10 mouse cellular contexts compared by ENCODE assay signal in the genomic region with DNA sequence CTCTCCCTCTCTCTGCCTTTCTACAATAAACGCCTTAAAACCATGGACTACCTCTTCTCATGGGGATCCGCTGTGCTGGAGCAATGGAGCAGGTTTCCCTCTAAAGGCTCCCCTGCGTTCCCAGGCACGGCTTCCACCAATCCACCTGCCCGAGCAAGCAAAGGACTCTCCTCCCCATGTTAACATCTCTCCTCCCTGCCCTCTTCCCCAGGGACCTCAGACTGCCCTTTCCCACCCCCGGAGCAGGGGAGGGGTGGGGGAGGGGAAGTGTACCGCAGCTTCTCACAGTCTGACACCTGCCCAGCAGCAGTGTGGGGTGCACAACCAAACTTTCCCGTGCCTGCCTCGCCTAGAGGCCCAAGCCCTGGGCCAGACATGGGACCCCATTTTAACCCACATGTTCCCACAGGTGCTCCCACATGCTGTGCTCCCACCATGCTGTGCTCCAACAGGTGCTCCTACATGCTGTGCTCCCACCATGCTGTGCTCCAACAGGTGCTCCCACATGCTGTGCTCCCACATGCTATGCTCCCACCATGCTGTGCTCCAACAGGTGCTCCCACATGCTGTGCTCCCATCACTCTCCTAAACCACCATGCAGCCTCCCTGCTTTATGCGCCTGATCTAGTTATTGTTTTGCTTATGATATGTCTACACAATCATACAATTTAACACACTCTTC. TPM values are rescaled to one million over a fixed set of nuclear protein-coding genes. Genes with fewer than 3 reads are reported as not detected.
DNase-seq lines count a peak whose midpoint lies in the region; ATAC-seq and TF ChIP-seq lines count a peak whose summit lies in the region.
"Had no signal": no experiment of that assay in that cellular context is flagged by ENCODE, and none has a peak within 500 bp of the region (broad histone marks: within the 10 kb centered on the region; RNA-seq: fewer than 3 reads in every experiment).

No protein-coding gene starts in this region.

- no peak overlapping the region for H3K4me3 ChIP-seq in kidney, embryonic 14.5 days (ENCODE audit: low read length)
- peak overlapping the region; percentile 44 for H3K4me3 ChIP-seq in ES-Bruce4 (ENCODE audit: low read depth, low read length)
- H3K4me3 ChIP-seq in forebrain, embryonic 12.5 days (replicated peaks) = no peak overlapping the region
- H3K4me3 ChIP-seq in limb, embryonic 14.5 days (replicated peaks; ENCODE audit: low read length) = no peak overlapping the region
- H3K4me3 ChIP-seq: liver, embryonic 13.5 days had no signal

- no peak for TF ChIP-seq CTCF in ES-Bruce4 (IDR thresholded peaks at IDR 0.05; ENCODE audit: low read depth, low read length)

- ATAC-seq in kidney, embryonic 14.5 days (ENCODE audit: low FRiP score, low TSS enrichment) = 0 out of 2 replicates have a peak, but pooled peaks have one; percentile 33
- peak; percentile 60 for ATAC-seq in forebrain, embryonic 12.5 days (ENCODE audit: low FRiP score)
- ATAC-seq in limb, embryonic 14.5 days (ENCODE audit: low FRiP score, low read depth) = 0 out of 2 replicates have a peak, but pooled peaks have one; percentile 15
- ATAC-seq: intestine, postnatal 0 days had no signal

- no peak for DNase-seq in kidney, postnatal 36 days
- DNase-seq in limb, embryonic 14.5 days (ENCODE audit: low spot score) = no peak
- no peak for DNase-seq in gastrocnemius, postnatal 10 days
- no peak for DNase-seq in right cerebral cortex, adult 18-20 months
- DNase-seq in urinary bladder, postnatal 25 days (ENCODE audit: low spot score) = no peak
- DNase-seq: liver, embryonic 13.5 days had no signal

- WGBS in kidney, embryonic 14.5 days = 22% methylated on average over 10 of the region's 10 CpGs
- 20% methylated on average over 10 of the region's 10 CpGs for WGBS in forebrain, embryonic 12.5 days
- 23% methylated on average over 10 of the region's 10 CpGs for WGBS in limb, embryonic 14.5 days

- TF ChIP-seq EP300 in ES-Bruce4 (IDR thresholded peaks at IDR 0.05; ENCODE audit: insufficient read depth, low read depth, low read length) = no peak

- H3K27ac ChIP-seq in kidney, embryonic 14.5 days (ENCODE audit: low read depth, low read length) = no peak overlapping the region
- peak overlapping the region; percentile 59 for H3K27ac ChIP-seq in ES-Bruce4 (ENCODE audit: insufficient read depth, low read length)
- H3K27ac ChIP-seq in forebrain, embryonic 12.5 days = peak overlapping the region; percentile 79
- H3K27ac ChIP-seq in limb, embryonic 14.5 days (replicated peaks; ENCODE audit: low read depth, low read length) = no peak overlapping the region
- H3K27ac ChIP-seq: liver, embryonic 13.5 days had no signal

- TF ChIP-seq POLR2A in ES-Bruce4 (IDR thresholded peaks at IDR 0.05; ENCODE audit: insufficient read depth, low read length) = no peak
- no peak for TF ChIP-seq POLR2A in limb, embryonic 14.5 days (IDR thresholded peaks at IDR 0.05; ENCODE audit: borderline replicate concordance, extremely low read depth, insufficient read depth, insufficient read length)

- H3K4me1 ChIP-seq in kidney, embryonic 14.5 days (ENCODE audit: control insufficient read depth, insufficient read depth, low read length) = peaks cover 12% of the 10 kb centered on the region; the same call in 1 of the 2 replicates
- peaks cover 5% of the 10 kb centered on the region for H3K4me1 ChIP-seq in ES-Bruce4 (ENCODE audit: control insufficient read depth, insufficient read depth, low read length)
- peaks cover 42% of the 10 kb centered on the region for H3K4me1 ChIP-seq in forebrain, embryonic 12.5 days
- H3K4me1 ChIP-seq in limb, embryonic 14.5 days (ENCODE audit: control insufficient read depth, insufficient read depth, low read length) = peaks cover 26% of the 10 kb centered on the region
- H3K4me1 ChIP-seq: liver, embryonic 13.5 days had no signal

- no peaks in the 10 kb centered on the region for H3K9me3 ChIP-seq in kidney, embryonic 14.5 days (ENCODE audit: control insufficient read depth, low read length)
- H3K9me3 ChIP-seq in ES-Bruce4 (replicated peaks; ENCODE audit: control insufficient read depth, insufficient read depth, low read length, poor library complexity, severe bottlenecking) = no peaks in the 10 kb centered on the region
- no peaks in the 10 kb centered on the region for H3K9me3 ChIP-seq in forebrain, embryonic 12.5 days
- no peaks in the 10 kb centered on the region for H3K9me3 ChIP-seq in limb, embryonic 14.5 days (ENCODE audit: control insufficient read depth, low read length)
- H3K9me3 ChIP-seq: liver, embryonic 13.5 days had no signal

- H3K4me2 ChIP-seq in kidney, embryonic 14.5 days (replicated peaks; ENCODE audit: low read depth, low read length) = peak overlapping the region; percentile 21; the same call in 1 of the 2 replicates
- peak overlapping the region; percentile 44 for H3K4me2 ChIP-seq in forebrain, embryonic 12.5 days
- peak overlapping the region; percentile 17; the same call in 1 of the 2 replicates for H3K4me2 ChIP-seq in limb, embryonic 14.5 days (replicated peaks; ENCODE audit: low read depth, low read length, severe bottlenecking)
- H3K4me2 ChIP-seq: liver, embryonic 13.5 days had no signal

- H3K27me3 ChIP-seq in kidney, embryonic 14.5 days (ENCODE audit: control insufficient read depth, insufficient read depth, low read length) = no peaks in the 10 kb centered on the region
- H3K27me3 ChIP-seq in ES-Bruce4 (ENCODE audit: control insufficient read depth, insufficient read depth, low read length, poor library complexity, severe bottlenecking) = no peaks in the 10 kb centered on the region; the same call in 1 of the 2 replicates
- H3K27me3 ChIP-seq in forebrain, embryonic 12.5 days = no peaks in the 10 kb centered on the region
- H3K27me3 ChIP-seq in limb, embryonic 14.5 days (ENCODE audit: control insufficient read depth, insufficient read depth, low read length) = no peaks in the 10 kb centered on the region
- H3K27me3 ChIP-seq: liver, embryonic 13.5 days had no signal

- H3K9ac ChIP-seq in kidney, embryonic 14.5 days (ENCODE audit: low read depth, low read length) = no peak overlapping the region
- no peak overlapping the region for H3K9ac ChIP-seq in ES-Bruce4 (ENCODE audit: low read depth, poor library complexity, severe bottlenecking)
- H3K9ac ChIP-seq in forebrain, embryonic 12.5 days = no peak overlapping the region
- no peak overlapping the region for H3K9ac ChIP-seq in limb, embryonic 14.5 days (ENCODE audit: low read depth, low read length, severe bottlenecking)
- H3K9ac ChIP-seq: liver, embryonic 13.5 days had no signal

- H3K36me3 ChIP-seq in kidney, embryonic 14.5 days (ENCODE audit: control insufficient read depth, insufficient read depth, low read length) = no peaks in the 10 kb centered on the region
- H3K36me3 ChIP-seq in ES-Bruce4 (ENCODE audit: control insufficient read depth, insufficient read depth, low read length, poor library complexity, severe bottlenecking) = no peaks in the 10 kb centered on the region
- no peaks in the 10 kb centered on the region for H3K36me3 ChIP-seq in forebrain, embryonic 12.5 days (replicated peaks)
- no peaks in the 10 kb centered on the region for H3K36me3 ChIP-seq in limb, embryonic 14.5 days (ENCODE audit: control insufficient read depth, insufficient read depth, low read length)
- H3K36me3 ChIP-seq: liver, embryonic 13.5 days had no signal

RNA-seq across cellular contexts. Expression of a gene that starts 57.2 kb away (rescaled TPM):
- 2.3 and 3.6 TPM in 2 replicates for polyA plus RNA-seq in kidney, embryonic 14.5 days (2014; fragmentation: Nextera tagmentation; extraction: Ambion mirVana)
- polyA plus RNA-seq in ES-Bruce4 (2011; ENCODE audit: insufficient read depth, insufficient read length, low read depth, missing spikeins) = 20.7 and 20.9 TPM in 2 replicates
- 79.3 and 104 TPM in 2 replicates for polyA plus RNA-seq in forebrain, embryonic 12.5 days (2016; fragmentation: Nextera tagmentation; extraction: Ambion mirVana)
- polyA plus RNA-seq in limb, embryonic 14.5 days (2012; rRNA removed) = 16.7 and 19.5 TPM in 2 replicates
- polyA plus RNA-seq in limb, embryonic 14.5 days (2014; fragmentation: Nextera tagmentation; extraction: Ambion mirVana) = 5.4 and 6.1 TPM in 2 replicates
- 1 to 10 TPM; 3.7 to 6.2 TPM for total RNA-seq in gastrocnemius, postnatal 10 days (2021)

Comparison
In these comparisons a context has a peak if more than half of its experiments do, and no peak if none do; other contexts are left out.
1. H3K27ac ChIP-seq: peak in ES-Bruce4 (single experiment) and forebrain, embryonic 12.5 days (single experiment); none in kidney, embryonic 14.5 days (single experiment) and limb, embryonic 14.5 days (single experiment).
2. Peak in every context shown above with its lines, with median percentiles within 50 percentile points of each other: ATAC-seq and H3K4me2 ChIP-seq.